Mouse (Mus musculus) right cerebral cortex, postnatal 4 days (tissue): ENCODE results near the gene Fancc.

Experiments used
- DNase-seq: peaks from one replicate; pipeline ENCODE4 v3.0.0-alpha.2; 2022

The Fancc gene

DNA sequence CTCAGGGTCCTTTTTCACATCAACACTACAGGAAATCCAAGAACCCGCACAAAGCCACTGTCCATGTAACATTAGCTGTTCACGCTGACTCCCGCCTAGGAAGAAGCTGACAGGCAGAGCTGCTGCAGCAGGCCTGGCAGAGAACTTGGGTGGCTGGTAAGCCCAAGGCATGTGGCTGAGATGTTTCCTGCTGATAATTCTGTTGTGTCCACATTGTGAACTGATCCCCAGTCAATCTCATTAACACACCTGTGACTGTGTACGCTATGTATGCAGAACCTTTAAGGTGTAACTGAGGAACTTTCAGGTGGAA is 182.5 kb downstream of the Fancc start:
- no peak for DNase-seq

DNA sequence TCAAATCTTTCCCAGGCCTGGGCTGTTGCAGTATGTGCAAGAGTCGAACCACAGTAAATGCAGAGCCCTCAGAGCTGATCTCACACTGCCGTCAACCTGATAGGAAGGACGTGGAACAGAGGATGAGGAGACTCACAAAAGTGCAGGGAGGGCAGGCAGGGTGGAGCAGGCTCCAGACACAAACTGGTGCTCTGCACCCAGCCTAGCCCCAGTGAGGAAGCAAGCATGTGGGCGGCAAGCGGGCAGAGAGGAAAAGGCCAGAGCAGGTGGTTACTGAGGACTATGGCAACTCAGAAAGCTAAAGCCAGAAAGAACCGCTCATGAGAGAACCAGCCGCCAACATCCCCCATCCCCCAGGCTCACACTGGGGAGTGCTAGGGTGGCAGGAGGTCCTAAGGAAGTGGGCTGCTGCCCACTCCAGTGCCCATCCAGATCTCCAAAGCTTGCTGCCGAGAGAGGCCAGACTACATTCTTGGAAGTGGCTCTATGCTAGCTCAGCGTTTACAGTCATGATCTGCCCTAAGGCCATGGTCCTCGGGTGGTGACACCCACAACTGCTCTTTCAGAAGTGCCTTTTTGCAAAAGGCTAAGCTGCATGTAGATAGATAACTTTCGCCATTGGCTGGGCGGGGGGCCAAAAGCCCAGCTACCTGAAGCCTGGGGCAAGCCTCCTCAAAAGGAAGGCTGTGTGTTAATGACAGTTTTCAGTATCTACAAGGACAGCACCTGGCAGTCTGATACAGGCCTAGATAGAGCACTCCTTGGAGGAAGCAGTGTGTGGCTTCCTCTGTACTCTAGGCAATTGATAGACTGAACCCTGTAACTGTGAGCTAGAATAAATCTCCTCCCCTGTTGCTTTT is 183.1 kb downstream of the Fancc start:
- no peak for DNase-seq

DNA sequence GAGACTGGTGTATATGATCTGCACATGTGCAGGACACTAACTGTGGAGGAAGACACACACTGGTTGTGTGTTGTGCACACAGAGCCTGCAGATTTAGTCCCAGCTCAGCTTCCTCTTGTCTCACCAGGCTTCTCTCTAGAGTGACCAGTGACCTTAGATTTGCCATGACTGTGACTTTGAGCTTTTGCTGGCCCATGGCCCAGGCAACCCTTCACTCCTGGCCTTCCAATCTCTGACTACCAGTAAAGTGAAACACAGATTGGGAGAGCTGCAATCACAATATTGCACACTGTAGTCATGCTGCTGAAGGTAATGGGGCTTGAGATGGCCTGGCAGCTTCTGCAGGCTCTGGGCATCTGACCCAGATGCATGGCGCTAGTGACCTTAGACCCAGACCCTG is 183.8 kb downstream of the Fancc start:
- DNase-seq: no peak

DNA sequence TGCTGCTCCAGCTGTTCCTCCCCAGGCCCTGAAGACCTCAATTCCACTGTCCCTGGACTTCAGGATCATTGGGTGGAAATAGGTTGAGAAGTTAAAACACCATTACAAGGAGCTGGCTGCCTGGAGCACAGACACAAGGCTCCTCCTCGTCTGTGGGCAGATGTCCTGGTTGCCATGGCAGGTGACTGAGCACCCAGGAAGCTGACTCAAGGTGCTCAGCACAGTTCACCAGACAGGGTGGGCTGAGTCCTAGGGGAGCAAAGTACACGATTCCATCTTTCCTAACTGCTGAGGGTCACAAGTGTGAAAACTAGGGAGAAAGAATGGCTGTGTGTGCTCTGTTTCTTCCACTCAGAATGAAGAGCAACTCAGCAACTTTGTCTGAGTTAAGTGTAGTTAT is 185.9 kb downstream of the Fancc start:
- DNase-seq: no peak

DNA sequence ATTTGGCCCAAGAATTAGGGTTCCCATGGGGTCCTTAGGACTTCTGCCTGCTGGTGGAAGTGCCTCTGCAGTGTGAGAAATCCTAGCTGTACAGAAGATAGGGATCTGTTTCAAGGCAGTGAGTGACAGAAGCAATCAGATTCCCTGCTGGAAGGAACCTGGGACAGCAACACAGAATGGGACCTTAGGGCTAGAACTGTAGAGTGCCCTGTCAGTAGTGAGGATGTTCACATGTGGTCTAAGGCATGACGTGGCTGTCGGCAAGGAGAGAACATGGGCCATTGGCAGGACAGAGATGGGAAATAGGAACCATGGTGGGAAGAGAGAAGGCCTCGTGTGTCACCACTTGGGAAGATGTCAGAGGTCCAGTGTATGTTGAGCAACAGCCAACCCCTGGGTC is 187.5 kb downstream of the Fancc start:
- DNase-seq: no peak

DNA sequence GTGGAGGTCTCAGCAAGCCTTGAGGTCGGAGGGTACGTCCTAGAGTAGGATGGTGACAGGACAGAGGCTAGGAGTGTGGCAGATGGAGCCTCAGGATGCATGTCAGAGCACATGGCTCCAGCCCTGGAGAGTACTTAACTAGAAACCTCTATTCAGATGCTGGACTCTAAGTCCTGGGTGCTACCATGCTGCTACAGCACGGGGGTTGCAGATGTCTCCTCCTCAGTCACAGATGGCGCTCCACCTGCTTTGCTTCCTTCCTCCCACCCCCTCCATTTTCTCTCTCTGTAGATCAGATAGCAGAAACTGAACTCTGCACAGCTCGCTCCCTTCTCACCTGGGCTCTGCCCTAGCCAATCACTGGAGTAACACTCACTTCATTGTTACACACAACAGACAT is 190.3 kb downstream of the Fancc start:
- DNase-seq: no peak

DNA sequence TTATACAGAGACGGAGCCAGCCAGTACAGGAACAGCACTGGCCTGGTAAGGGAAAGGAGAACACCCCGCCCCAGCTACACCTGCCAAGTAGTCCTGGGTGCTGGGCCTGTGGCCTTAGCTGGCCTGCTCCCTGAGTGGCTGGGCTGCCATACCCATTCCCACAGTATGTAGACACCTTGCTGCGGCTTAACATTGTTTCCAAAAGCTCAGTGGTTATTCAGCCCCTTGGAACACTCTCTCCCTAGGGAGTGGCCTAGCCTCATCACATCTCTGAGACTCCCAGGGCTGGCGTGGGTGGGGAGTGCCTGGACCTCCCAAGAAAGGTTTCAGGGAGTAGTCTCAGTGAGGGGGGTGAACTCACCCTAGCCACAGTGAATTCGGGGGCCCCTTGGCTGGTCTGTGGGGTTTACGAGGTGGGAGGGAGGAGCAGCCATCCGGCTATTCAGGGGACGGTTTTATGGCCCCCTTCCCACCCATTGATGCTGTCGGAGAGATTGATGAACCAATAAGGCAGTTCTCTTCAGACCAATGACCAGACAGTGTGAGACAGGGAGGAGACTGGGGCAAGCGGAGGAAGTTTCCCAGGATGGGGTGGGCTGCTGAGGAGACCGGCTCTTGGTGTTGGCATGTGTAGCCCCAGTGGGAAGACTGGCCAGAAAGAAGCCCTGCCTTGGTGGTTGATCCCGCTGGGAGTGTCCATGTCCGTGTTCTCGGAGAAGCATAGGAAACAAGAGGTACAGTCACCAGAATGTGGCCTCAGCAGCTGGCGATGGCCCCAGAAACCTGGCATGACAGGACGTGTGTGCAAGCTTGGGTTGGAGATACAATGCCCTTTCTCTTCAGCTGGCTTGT is 191.7 kb downstream of the Fancc start:
- no peak for DNase-seq

DNA sequence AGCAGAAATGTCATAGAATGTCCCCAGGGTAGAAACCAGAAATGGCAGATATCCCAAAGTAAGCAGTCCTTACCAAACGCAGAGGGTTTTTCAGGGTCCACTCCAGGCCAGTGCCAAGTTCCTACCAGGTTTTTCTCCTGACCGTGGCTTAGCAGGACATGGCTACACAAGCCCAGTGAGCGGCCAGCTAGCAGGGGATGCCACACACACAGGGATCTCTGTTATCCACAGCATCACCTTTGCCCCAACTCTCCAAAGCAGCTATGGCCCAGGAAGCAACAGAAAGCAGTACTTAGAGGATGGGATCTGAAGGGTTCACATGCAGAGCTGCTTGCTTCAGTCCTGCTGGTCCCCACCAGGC is 192.3 kb downstream of the Fancc start:
- no peak for DNase-seq

DNA sequence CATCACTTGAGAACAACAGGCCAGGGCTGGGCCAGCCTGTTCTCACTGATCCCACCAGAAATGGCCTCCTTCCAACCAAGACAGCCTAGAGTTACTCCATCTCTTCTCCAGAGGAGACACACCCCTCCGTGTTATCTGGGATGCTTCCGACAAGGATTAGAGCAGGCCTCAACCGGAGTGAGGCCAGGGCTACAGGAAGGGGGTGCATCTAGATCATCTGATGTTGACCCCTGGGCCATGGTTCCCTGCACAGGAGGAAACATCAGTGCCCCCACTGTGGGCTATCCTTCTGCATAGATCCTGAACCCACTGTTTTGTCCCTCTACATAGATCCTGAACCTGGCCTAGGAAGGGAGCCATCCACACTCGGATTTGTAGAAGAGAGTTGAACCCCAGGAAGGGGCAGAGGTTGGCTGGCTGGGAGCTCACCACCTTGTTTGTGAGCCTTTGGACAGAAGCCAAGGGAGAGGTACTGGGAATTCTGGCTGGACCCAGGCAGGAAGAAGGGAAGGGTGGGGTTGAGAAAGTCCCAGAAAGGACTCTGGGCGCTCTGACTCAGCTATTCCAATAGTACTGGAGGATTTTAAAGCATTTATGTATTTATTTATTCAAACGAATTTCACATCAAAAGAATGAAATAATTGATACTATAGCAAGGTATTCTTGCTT is 192.8 kb downstream of the Fancc start:
- DNase-seq: no peak

DNA sequence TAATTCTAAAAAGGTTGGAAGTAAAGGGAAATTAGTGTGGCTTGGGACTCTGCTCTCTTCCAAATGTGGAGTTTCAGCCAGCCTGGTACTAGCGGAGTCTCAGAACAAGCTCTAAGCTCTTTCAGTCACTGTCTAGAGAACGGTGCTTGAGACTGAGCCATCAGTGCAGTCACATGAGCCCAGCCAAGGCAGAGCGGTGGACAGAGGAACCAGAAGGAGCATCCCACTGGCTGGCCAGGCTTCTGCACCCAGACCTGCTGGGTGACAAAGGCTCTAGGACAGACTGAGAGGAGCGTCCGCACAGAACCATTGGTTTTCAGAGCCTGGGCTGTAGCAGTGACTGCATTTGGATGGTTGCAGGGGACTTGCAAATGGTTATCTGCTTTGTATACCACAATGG is 194.7 kb downstream of the Fancc start:
- DNase-seq: no peak

DNA sequence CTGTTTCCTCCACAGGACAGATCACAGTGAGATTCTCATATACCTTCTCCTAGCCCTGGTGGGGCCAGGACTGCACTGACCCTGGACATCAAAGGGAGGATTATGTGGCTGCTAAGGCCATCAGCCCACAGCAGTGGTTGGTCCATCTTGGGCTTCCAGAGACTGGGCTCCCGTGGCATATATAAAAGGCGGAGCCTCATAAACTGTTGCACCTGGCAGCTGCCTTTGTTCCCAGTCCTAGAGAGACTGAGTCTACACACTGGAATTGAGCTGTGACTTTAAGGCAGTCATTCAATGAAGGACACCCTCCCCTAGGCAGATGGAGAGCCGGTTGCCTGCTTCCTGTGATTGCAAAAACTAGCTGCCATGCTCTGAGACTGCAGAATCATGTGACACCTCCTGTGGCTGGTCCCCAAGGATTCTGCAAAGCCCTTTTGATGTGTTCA is 195.3 kb downstream of the Fancc start:
- no peak for DNase-seq

DNA sequence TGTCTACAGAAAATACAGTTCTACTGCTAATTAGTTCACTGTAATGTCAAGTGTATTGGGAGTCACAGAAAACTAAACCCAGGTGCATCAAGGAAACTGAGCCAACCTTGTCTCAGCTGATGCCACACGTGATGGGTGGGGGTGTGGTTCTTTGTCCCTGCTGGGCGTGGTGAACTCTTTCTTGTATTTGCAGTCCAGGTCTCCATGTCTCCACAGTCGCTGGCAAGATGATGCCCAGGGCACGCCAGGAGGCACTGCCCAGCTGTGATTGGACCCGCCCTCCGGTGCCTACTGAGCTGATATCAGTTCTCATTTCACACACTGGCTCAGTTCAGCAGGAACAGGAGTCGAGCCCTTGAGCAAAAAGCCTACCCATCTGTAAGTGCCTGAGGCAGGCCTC is 196.1 kb downstream of the Fancc start:
- DNase-seq: no peak

DNA sequence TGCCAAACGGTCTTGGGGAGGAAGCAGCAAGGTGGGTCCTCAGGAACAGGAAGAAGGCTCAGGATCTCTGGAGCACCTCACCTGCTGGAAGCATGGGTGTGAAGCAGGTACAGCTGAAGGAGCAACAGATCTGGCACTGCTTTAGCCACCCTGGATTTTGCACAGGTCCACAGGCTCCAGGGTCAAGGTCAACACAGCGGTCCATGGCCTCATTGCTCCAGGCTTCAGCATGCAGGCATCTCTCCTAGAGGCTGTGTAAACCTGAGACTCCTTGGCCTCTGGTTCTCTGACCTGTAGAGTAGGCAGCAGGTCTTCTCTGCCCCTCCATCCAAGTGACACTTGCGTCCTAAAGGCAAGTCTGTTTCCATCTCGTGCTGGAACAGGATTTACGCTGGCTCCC is 198.1 kb downstream of the Fancc start:
- DNase-seq: no peak

DNA sequence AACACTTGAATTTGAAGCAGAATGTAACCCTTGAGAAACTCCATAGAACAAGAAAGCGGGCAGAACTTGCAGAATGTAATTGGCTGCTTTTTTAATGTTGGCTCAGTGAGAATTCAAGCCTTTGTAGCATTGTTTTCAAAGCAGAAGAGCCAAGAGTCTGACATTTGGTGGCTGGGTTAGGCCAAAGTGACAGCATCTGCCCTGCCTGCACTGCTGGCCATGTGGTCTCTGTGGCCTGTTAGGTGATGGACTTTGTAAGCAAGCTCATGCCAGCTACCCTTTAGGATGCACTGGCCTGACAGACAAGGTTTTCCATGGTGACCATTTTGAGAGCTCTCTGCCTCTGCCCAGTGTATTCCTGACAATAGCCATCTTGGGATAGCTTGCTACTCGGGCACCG is 199.1 kb downstream of the Fancc start:
- DNase-seq: no peak

DNA sequence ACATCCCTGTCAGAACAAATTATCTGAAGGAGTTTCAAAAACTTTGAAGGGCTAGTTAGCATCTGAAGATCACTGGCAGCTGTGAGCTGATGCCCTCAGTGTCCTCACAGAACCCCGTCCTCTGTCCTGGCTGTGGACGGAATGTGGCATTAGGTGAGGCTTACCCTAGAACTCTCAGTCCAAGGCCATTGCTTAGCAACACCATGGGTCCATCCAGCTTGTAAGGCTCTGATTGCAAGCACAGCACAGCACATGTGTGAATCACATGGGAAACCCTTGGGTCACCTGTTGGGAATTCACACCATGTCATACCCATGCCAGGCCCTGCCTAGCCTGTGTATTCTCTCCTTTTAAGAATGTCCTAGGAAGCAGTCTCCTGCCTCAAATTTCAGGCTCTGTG is 200.1 kb downstream of the Fancc start:
- DNase-seq: no peak

DNA sequence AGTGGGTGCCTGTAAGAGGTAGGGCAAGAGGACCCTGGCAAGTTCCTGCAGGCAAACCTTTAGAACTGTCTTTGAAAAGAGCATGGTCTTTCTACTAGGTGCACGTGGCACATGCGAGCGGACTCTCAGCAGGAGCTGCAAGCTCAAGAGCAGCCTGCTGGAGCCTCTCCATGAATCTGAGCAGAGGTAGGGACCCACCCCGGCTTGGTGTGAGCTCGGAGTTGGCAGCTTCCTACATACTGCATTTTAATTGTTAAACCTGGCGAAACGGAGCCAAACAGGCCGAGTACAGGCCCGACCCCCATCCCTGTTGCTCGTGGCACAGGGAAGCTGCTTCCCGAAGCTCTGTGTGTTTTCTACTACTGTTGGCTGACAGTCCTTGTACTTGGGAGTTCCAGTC is 200.8 kb downstream of the Fancc start:
- DNase-seq: no peak

DNA sequence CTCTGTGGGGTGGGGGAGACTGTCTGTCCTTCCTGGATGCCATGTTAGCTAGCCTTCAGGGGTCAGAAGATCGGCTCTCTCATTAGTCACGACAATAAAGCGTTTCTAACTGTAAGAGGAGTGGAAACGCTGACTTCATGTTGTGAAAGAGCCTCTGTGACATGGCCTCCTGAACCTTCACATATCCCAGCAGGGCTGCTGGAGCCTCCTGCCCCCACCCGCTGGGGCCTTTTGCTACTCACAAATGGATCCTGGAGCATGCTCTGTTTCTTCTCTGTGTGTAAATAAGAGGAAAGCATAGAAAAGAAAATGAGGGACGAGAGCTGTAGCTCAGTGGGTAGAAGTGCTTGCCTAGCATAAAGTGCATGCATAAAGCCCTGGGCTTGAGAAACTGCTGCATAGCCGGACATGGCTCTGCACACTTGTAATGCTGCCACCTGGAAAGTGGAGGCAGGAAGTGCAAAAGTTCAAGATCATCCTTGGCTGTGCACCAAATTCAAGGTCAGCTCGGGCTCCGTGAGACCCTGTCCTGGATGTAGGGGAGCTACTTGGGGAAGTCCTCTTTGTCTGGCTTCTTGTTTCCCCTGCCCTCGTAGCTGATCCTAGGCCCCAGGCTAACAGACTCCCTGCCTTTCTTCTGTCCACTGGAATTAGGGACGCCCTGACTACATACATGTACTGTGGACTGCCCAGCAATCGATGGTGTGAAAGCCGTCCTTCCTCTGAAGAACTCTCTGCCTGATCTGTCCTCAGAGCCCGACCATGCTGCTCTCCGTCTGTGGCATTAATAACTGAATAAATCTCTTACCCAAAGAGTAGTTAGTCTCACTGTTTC is 202.5 kb downstream of the Fancc start:
- DNase-seq: no peak

DNA sequence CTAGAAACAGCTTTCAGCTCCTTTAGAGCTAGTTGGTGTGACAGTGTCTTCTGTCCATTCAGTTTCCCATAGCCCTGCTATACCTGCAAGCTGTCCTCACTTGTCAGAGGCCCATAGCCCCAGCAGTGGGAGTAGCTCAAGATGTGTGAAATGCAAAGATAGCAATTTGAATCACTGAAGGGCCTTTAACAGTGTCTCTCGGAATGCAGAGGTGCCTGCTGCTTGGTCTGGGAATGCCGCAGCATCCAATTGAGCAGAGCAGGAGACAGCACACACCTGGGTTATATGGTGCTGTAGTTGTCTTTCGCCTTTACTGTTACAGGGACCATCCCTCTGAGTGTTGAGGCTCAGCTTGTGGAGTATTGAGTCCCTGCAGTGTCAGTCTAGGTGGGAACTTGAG is 203.4 kb downstream of the Fancc start:
- DNase-seq: no peak

DNA sequence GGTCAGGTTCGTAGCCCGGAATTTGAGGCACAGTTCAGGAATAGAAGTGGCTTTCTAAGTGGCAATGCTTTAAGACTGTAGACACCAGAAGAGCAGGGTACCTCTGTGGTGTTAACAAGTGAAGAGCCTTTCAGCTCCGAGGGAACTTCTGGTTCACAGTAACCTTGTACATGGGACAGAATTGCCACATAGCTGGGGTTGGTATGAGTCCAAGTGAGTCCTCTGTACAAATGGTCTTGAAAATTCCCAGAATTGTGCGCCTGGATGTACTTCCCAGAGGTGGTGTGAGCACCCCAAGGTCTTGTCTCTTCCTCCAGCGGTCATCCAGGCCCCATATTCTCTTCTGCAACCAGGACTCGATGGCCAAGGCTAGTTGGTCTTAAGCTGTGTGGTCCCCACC is 206.1 kb downstream of the Fancc start:
- DNase-seq: no peak

DNA sequence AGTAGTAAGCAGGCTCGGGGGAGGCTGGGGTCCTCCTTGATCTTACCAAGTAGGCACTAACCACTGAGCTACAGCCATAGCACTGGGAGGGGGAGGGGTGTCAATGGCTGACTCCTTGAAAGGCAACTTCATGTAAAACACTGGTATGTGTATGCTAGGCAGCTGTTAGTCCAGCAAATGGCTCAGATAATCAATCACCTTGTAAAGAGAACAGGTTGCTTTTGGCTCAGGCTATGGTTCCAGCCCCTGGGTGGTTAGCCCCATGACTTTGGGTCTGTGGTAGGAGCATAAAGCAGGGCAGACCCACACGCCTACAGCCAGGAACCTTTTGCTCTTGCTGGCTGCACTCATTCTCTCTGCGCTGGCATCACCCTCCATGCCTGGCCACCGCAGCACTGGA is 207.0 kb downstream of the Fancc start:
- DNase-seq: no peak

DNA sequence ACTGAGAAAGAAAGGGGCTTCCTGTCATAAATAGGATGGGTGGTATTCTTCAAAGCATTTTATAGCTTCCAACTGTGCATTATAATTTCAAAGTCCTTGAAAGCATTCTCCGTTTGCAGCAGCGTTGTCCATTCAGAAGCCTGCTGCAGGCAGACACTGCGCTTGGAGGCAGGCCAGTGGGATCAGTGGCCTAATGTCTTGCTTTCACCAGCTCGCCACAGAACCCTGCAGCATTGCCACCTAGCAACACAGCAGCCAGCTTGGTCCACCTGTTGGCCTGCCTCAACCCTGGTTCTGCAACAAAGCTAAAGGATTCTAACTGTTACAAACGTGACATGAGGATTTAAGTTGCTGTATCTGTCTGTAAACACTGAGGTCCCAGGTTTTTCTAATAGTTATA is 207.4 kb downstream of the Fancc start:
- no peak for DNase-seq

DNA sequence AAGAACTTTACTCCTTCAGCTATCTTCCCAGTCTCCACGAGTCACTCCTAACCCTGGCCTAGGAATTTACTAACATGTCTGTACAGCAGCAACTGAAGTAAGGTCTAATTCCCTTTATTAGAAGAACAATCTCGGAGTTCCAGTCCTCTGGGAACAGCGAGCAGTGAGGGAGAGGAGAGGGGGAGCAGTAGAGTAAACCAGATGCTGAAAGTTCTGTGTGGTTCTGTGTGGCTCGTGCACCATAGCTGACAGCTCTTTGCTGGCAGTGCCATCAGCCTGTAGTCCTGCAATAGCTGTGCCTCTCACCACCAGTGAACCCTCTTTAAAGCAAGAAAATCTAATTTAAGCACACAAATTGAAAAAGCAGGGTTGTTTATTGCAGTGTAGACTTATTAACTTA is 207.9 kb downstream of the Fancc start:
- DNase-seq: no peak

DNA sequence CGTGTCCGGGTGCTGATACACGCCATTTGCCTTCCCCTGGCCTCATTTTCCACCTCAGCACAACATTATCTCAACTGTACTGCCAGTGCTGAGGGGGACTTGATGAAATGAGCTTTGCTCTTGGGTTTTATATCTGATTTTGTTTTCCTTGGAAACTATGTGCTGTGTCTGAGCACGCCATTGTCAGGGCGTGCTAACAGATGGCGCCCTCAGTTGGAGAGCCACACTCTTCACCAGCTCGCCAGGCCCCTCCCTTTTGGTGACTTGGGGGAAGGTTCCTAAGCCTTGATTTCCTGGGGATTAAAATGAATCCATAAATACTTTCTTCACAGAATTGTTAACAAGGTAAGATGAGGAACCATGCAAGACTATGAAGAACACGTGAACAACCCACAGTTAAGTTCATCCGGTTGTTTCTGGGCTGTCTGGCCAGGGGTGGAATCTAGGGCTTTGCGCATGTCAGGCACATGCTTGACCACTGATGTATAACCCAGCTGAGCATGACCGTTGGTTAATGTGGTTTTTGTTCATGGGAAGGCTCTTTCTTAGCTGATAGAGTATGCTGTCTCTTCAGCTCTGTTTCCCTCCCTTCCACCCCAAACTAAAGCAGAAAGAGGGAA is 210.5 kb downstream of the Fancc start:
- no peak for DNase-seq
